Mouse (Mus musculus): Measurements from ENCODE around the gene Alx3.

GRCm38 (mm10) chr3:107612902-107613525, 18.2 kb downstream of the Alx3 start:
- TF ChIP-seq CTCF (IDR thresholded peaks at IDR 0.05; ENCODE audit: insufficient read depth, low read depth, low read length) (no peak), POLR2A (IDR thresholded peaks at IDR 0.05; ENCODE audit: insufficient read depth, low read depth, low read length) (no peak)

Measured in olfactory bulb, adult 2 months (tissue).